In genomic region chr8:84180530-84181190, GRCm38 (mm10) we compare ENCODE assay signal across 9 mouse cellular contexts. TPM values are rescaled to one million over a fixed set of nuclear protein-coding genes. Genes with fewer than 3 reads are reported as not detected.
DNase-seq lines count a peak whose midpoint lies in the region; ATAC-seq lines count a peak whose summit lies in the region.
"Had no signal": no experiment of that assay in that cellular context is flagged by ENCODE, and none has a peak within 500 bp of the region (broad histone marks: within the 10 kb centered on the region; RNA-seq: fewer than 3 reads in every experiment).

No protein-coding gene starts in this region.

- peak overlapping the region; percentile 24 for H3K4me3 ChIP-seq in liver, embryonic 11.5 days (ENCODE audit: low read depth, low read length)
- peak overlapping the region; percentile 26 for H3K4me3 ChIP-seq in neural tube, embryonic 12.5 days
- H3K4me3 ChIP-seq: erythroblast, embryonic 14.5 days had no signal

- H3K4me2 ChIP-seq in liver, embryonic 11.5 days, result peak overlapping the region; percentile 64
- H3K4me2 ChIP-seq in neural tube, embryonic 12.5 days (replicated peaks), result peak overlapping the region; percentile 87

- no peaks in the 10 kb centered on the region for H3K9me3 ChIP-seq in liver, embryonic 11.5 days (ENCODE audit: control insufficient read depth, low read length)
- no peaks in the 10 kb centered on the region for H3K9me3 ChIP-seq in neural tube, embryonic 12.5 days

- no peaks in the 10 kb centered on the region for H3K36me3 ChIP-seq in liver, embryonic 11.5 days (ENCODE audit: control insufficient read depth, insufficient read depth, low read length)
- peaks cover 21% of the 10 kb centered on the region for H3K36me3 ChIP-seq in neural tube, embryonic 12.5 days

- peak overlapping the region; percentile 46 for H3K9ac ChIP-seq in liver, embryonic 11.5 days (ENCODE audit: low read depth, low read length)
- peak overlapping the region; percentile 64 for H3K9ac ChIP-seq in neural tube, embryonic 12.5 days

- peaks cover 25% of the 10 kb centered on the region for H3K27me3 ChIP-seq in liver, embryonic 11.5 days (replicated peaks; ENCODE audit: control insufficient read depth, insufficient read depth, low read length)
- no peaks in the 10 kb centered on the region for H3K27me3 ChIP-seq in neural tube, embryonic 12.5 days (replicated peaks)

- ATAC-seq in liver, embryonic 11.5 days (replicated peaks; ENCODE audit: low FRiP score), result peak; percentile 66
- peak; percentile 79 for ATAC-seq in neural tube, embryonic 12.5 days (ENCODE audit: low FRiP score, low read depth)

- H3K4me1 ChIP-seq in liver, embryonic 11.5 days (replicated peaks; ENCODE audit: control insufficient read depth, insufficient read depth, low read length), result peaks cover 28% of the 10 kb centered on the region
- peaks cover 56% of the 10 kb centered on the region for H3K4me1 ChIP-seq in neural tube, embryonic 12.5 days

- intact Hi-C loops in gastrocnemius, postnatal 36 days (cut with DNase I), result loop anchor here (5.0 kb wide), 1 partner anchor 138 kb away; the partner anchor contains the start of genes Il27ra and Rln3
- intact Hi-C loops in heart, postnatal 14 days (cut with DNase I), result no loop called here

- WGBS in liver, embryonic 11.5 days, result 9% methylated on average over 16 of the region's 16 CpGs
- 1% methylated on average over 16 of the region's 16 CpGs for whole genome bisulfite sequencing in neural tube, embryonic 12.5 days

- DNase-seq in gastrocnemius, postnatal 25 days, result peak; percentile 29
- no peak for DNase-seq in gastrocnemius, postnatal 36 days
- DNase-seq in embryo, embryonic 10.5 days (ENCODE audit: low spot score), result peak; percentile 89
- peak; percentile 59 to 63 for DNase-seq in heart, postnatal 14 days
- peak; percentile 74 for DNase-seq in liver, embryonic 11.5 days (ENCODE audit: low spot score)
- no peak for DNase-seq in cerebellum, adult 11 months
- DNase-seq in c-Kit-positive CD71-positive TER-119-positive erythroid progenitor cells, embryonic 14.5 days (ENCODE audit: low spot score), result no peak

- peak overlapping the region; percentile 51 for H3K27ac ChIP-seq in liver, embryonic 11.5 days (ENCODE audit: low read depth, low read length)
- peak overlapping the region; percentile 83 for H3K27ac ChIP-seq in neural tube, embryonic 12.5 days

RNA-seq across cellular contexts. Expression of gene Nanos3, which starts 4.4 kb away (rescaled TPM):
- total RNA-seq in gastrocnemius, postnatal 25 days (2021), result not detected
- total RNA-seq in gastrocnemius, postnatal 36 days (2021), result not detected
- 1 to 10 TPM; 1.8 to 2.0 TPM for total RNA-seq in heart, postnatal 14 days (2021)
- polyA plus RNA-seq in liver, embryonic 11.5 days (2014; fragmentation: Nextera tagmentation; extraction: Ambion mirVana), result 1.2 and 1.8 TPM in 2 replicates
- polyA plus RNA-seq in neural tube, embryonic 12.5 days (2016; fragmentation: Nextera tagmentation; extraction: Ambion mirVana), result 5.3 and 6.3 TPM in 2 replicates
- polyA plus RNA-seq: erythroblast, embryonic 14.5 days had no signal

RNA-seq across cellular contexts. Expression of gene 4930432K21Rik, which starts 32.8 kb away (rescaled TPM):
- not detected for total RNA-seq in gastrocnemius, postnatal 25 days (2021)
- total RNA-seq in gastrocnemius, postnatal 36 days (2021), result under 1 TPM in 1 of 2 experiments, not detected in 1; 0.28 TPM
- total RNA-seq in heart, postnatal 14 days (2021), result under 1 TPM; 0.33 to 0.37 TPM
- polyA plus RNA-seq in liver, embryonic 11.5 days (2014; fragmentation: Nextera tagmentation; extraction: Ambion mirVana), result 0.36 and 0.47 TPM in 2 replicates
- polyA plus RNA-seq in neural tube, embryonic 12.5 days (2016; fragmentation: Nextera tagmentation; extraction: Ambion mirVana), result 1.9 and 2.0 TPM in 2 replicates
- polyA plus RNA-seq: erythroblast, embryonic 14.5 days had no signal

RNA-seq across cellular contexts. Expression of gene Cc2d1a, which starts 32.9 kb away (rescaled TPM):
- total RNA-seq in gastrocnemius, postnatal 25 days (2021), result 10 to 100 TPM; 13.7 to 13.8 TPM
- total RNA-seq in gastrocnemius, postnatal 36 days (2021), result 10 to 100 TPM; 15.7 to 16.1 TPM
- 10 to 100 TPM; 12.8 to 13.5 TPM for total RNA-seq in heart, postnatal 14 days (2021)
- polyA plus RNA-seq in liver, embryonic 11.5 days (2014; fragmentation: Nextera tagmentation; extraction: Ambion mirVana), result 13.7 and 14.1 TPM in 2 replicates
- 16.9 and 18.0 TPM in 2 replicates for polyA plus RNA-seq in neural tube, embryonic 12.5 days (2016; fragmentation: Nextera tagmentation; extraction: Ambion mirVana)

RNA-seq across cellular contexts. Expression of gene Podnl1, which starts 54.9 kb away (rescaled TPM):
- not detected for total RNA-seq in gastrocnemius, postnatal 25 days (2021)
- total RNA-seq in gastrocnemius, postnatal 36 days (2021), result not detected
- total RNA-seq in heart, postnatal 14 days (2021), result under 1 TPM in 1 of 2 experiments, not detected in 1; 0.12 TPM
- 0.12 and 0.26 TPM in 2 replicates for polyA plus RNA-seq in liver, embryonic 11.5 days (2014; fragmentation: Nextera tagmentation; extraction: Ambion mirVana)
- polyA plus RNA-seq in neural tube, embryonic 12.5 days (2016; fragmentation: Nextera tagmentation; extraction: Ambion mirVana), result 0.28 and 0.37 TPM in 2 replicates
- polyA plus RNA-seq: erythroblast, embryonic 14.5 days had no signal

RNA-seq across cellular contexts. Expression of gene Zswim4, which starts 56.2 kb away (rescaled TPM):
- 1 to 10 TPM; 6.2 to 6.3 TPM for total RNA-seq in gastrocnemius, postnatal 25 days (2021)
- total RNA-seq in gastrocnemius, postnatal 36 days (2021), result 1 to 10 TPM; 7.1 to 8.4 TPM
- total RNA-seq in heart, postnatal 14 days (2021), result 10 to 100 TPM in 1 of 2 experiments, 1 to 10 TPM in 1; 9.1 to 10.1 TPM
- polyA plus RNA-seq in liver, embryonic 11.5 days (2014; fragmentation: Nextera tagmentation; extraction: Ambion mirVana), result 7.9 and 9.1 TPM in 2 replicates
- polyA plus RNA-seq in neural tube, embryonic 12.5 days (2016; fragmentation: Nextera tagmentation; extraction: Ambion mirVana), result 52.8 and 57.9 TPM in 2 replicates

Comparison
In these comparisons a context has a peak if more than half of its experiments do, and no peak if none do; other contexts are left out.
1. DNase-seq: peak in gastrocnemius, postnatal 25 days (single experiment), embryo, embryonic 10.5 days (single experiment), heart, postnatal 14 days (2 of 2) and liver, embryonic 11.5 days (single experiment); none in gastrocnemius, postnatal 36 days (0 of 2), cerebellum, adult 11 months (single experiment) and c-Kit-positive CD71-positive TER-119-positive erythroid progenitor cells, embryonic 14.5 days (single experiment).